Mouse (Mus musculus) midbrain, embryonic 11.5 days (tissue): Measurements from ENCODE around the gene Dtx1. TPM values are rescaled to one million over a fixed set of nuclear protein-coding genes. Genes with fewer than 3 reads are reported as not detected.

Experiments
- ATAC-seq: fragments of 200-750 bp; cut with Nextera tagmentation; 2 replicates; pipeline ENCODE4 v1.8.0; 2017; ENCODE audit warnings: moderate TSS enrichment, moderate library complexity; ENCODE audit not compliant: low FRiP score
- DNase-seq: peaks from one replicate; pipeline ENCODE4 v3.0.0; 2015; ENCODE audit warnings: low spot score; ENCODE audit errors: missing footprints
- H3K27ac ChIP-seq: fragments of 300-500 bp; sonication (generic); 2 replicates; pipeline ENCODE4 v1.5.1; 2014; ENCODE audit warnings: low read depth, low read length
- H3K27me3 ChIP-seq: fragments of 300-500 bp; sonication (generic); 2 replicates; pipeline ENCODE4 v1.6.1; 2014; ENCODE audit warnings: mild to moderate bottlenecking, low read length, moderate library complexity, mixed read lengths; ENCODE audit not compliant: control insufficient read depth, insufficient read depth
- H3K36me3 ChIP-seq: fragments of 300-500 bp; sonication (generic); 2 replicates; pipeline ENCODE4 v1.6.1; 2014; ENCODE audit warnings: mild to moderate bottlenecking, low read length, moderate library complexity, mixed read lengths; ENCODE audit not compliant: control insufficient read depth, insufficient read depth
- H3K4me1 ChIP-seq: fragments of 300-500 bp; sonication (generic); 2 replicates; pipeline ENCODE4 v1.6.1; 2014; ENCODE audit warnings: low read length; ENCODE audit not compliant: control insufficient read depth, insufficient read depth
- H3K4me2 ChIP-seq: fragments of 300-500 bp; sonication (generic); 2 replicates; pipeline ENCODE4 v1.6.1; 2014; ENCODE audit warnings: mild to moderate bottlenecking, moderate library complexity
- H3K4me3 ChIP-seq: fragments of 300-500 bp; sonication (generic); 2 replicates; pipeline ENCODE4 v1.5.1; 2014; ENCODE audit warnings: low read depth, low read length
- H3K9ac ChIP-seq: fragments of 300-500 bp; sonication (generic); 2 replicates; pipeline ENCODE4 v1.6.1; 2014; ENCODE audit warnings: low read length
- H3K9me3 ChIP-seq: fragments of 300-500 bp; sonication (generic); 2 replicates; pipeline ENCODE4 v1.6.1; 2016; ENCODE audit warnings: low read length; ENCODE audit not compliant: control insufficient read depth
- WGBS: fragments of 180-500 bp; shearing (Covaris S2); extraction: QIAGEN DNeasy Blood & Tissue Kit; methylation state at CpG from one replicate; pipeline ENCODE4 v1.1.7; 2014; 5-methylcytosine and 5-hydroxymethylcytosine counted together
- polyA plus RNA-seq: library from polyadenylated mRNA; unstranded; fragments of >200 nt; fragmentation: Nextera tagmentation; extraction: Ambion mirVana; gene quantifications from 2 replicates; pipeline ENCODE4 v1.2.1, GENCODE M21; 2014

Dtx1 gene
- polyA plus RNA-seq, 1 experiment from 2014 or later, result 5.2 TPM

GRCm38 (mm10) chr5:120710826-120711248 lies 890 bp downstream of the Dtx1 start:
- ATAC-seq, result peak; percentile 30; the same call in 1 of the 2 replicates
- Histone ChIP-seq H3K9ac (peak overlapping the region; percentile 73), H3K36me3 (no peaks in the 10 kb centered on the region), H3K4me2 (peak overlapping the region; percentile 78), H3K27me3 (peaks cover 47% of the 10 kb centered on the region), H3K9me3 (no peaks in the 10 kb centered on the region), H3K4me1 (peaks cover 19% of the 10 kb centered on the region), H3K27ac (no peak overlapping the region; the same call in 1 of the 2 replicates), H3K4me3 (peak overlapping the region; percentile 44)
- DNase-seq, result no peak
- WGBS, result under 1% methylated on average over 25 of the region's 34 CpGs

- no peaks in the 10 kb centered on the region for H3K36me3 ChIP-seq
- peak overlapping the region; percentile 44 for H3K4me3 ChIP-seq
- WGBS, result 3% methylated on average over 40 of the region's 40 CpGs
- ATAC-seq (peak; percentile 41), DNase-seq (peak; percentile 93)
- H3K27me3 ChIP-seq, result peaks cover 47% of the 10 kb centered on the region
- H3K4me1 ChIP-seq, result peaks cover 19% of the 10 kb centered on the region
- H3K27ac ChIP-seq, result no peak overlapping the region; the same call in 1 of the 2 replicates
- no peaks in the 10 kb centered on the region for H3K9me3 ChIP-seq
- peak overlapping the region; percentile 78 for H3K4me2 ChIP-seq
- H3K9ac ChIP-seq, result peak overlapping the region; percentile 73
These were observed 1.4 kb downstream of the Dtx1 start for GRCm38 (mm10) chr5:120710161-120710825.

GRCm38 (mm10) chr5:120706976-120707375 lies 4.8 kb downstream of the Dtx1 start:
- DNase-seq, result no peak
- no peak overlapping the region for H3K27ac ChIP-seq

GRCm38 (mm10) chr5:120706541-120706940 lies 5.2 kb downstream of the Dtx1 start:
- peak; percentile 51 for ATAC-seq
- Histone ChIP-seq H3K4me2 (peak overlapping the region; percentile 56), H3K36me3 (no peaks in the 10 kb centered on the region), H3K27me3 (peaks cover 27% of the 10 kb centered on the region), H3K4me1 (peaks cover 21% of the 10 kb centered on the region), H3K27ac (no peak overlapping the region), H3K9ac (peak overlapping the region; percentile 48), H3K9me3 (no peaks in the 10 kb centered on the region), H3K4me3 (peak overlapping the region; percentile 28)
- 3% methylated on average over 16 of the region's 16 CpGs for WGBS
- no peak for DNase-seq

More at GRCm38 (mm10) chr5:120706976-120707375, 4.8 kb downstream of the Dtx1 start:
- Histone ChIP-seq H3K4me1 (peaks cover 21% of the 10 kb centered on the region), H3K36me3 (no peaks in the 10 kb centered on the region), H3K4me2 (peak overlapping the region; percentile 56), H3K9me3 (no peaks in the 10 kb centered on the region), H3K4me3 (peak overlapping the region; percentile 28), H3K27me3 (peaks cover 31% of the 10 kb centered on the region), H3K9ac (peak overlapping the region; percentile 48)
- WGBS, result 34% methylated on average over 13 of the region's 13 CpGs
- ATAC-seq, result no peak

GRCm38 (mm10) chr5:120704421-120704820 lies 7.3 kb downstream of the Dtx1 start:
- no peak overlapping the region for H3K4me3 ChIP-seq
- no peak overlapping the region for H3K9ac ChIP-seq
- peaks cover 6% of the 10 kb centered on the region for H3K27me3 ChIP-seq
- no peaks in the 10 kb centered on the region for H3K9me3 ChIP-seq
- ATAC-seq, result no peak
- no peak overlapping the region for H3K4me2 ChIP-seq
- H3K36me3 ChIP-seq, result no peaks in the 10 kb centered on the region
- no peak for DNase-seq
- H3K4me1 ChIP-seq, result peaks cover 8% of the 10 kb centered on the region
- no peak overlapping the region for H3K27ac ChIP-seq
- 52% methylated on average over 6 of the region's 6 CpGs for WGBS

- WGBS, result 80% methylated on average over 3 of the region's 3 CpGs
- H3K36me3 ChIP-seq, result no peaks in the 10 kb centered on the region
- no peak overlapping the region for H3K9ac ChIP-seq
- ATAC-seq, result no peak
- DNase-seq, result no peak
- H3K4me1 ChIP-seq, result peaks cover 8% of the 10 kb centered on the region
- no peak overlapping the region for H3K27ac ChIP-seq
- no peak overlapping the region for H3K4me3 ChIP-seq
- H3K27me3 ChIP-seq, result no peaks in the 10 kb centered on the region
- no peak overlapping the region for H3K4me2 ChIP-seq
- H3K9me3 ChIP-seq, result no peaks in the 10 kb centered on the region
These were observed 8.1 kb downstream of the Dtx1 start for GRCm38 (mm10) chr5:120703660-120704059.

- Histone ChIP-seq H3K27ac (no peak overlapping the region), H3K4me1 (peaks cover 8% of the 10 kb centered on the region), H3K9ac (no peak overlapping the region), H3K27me3 (no peaks in the 10 kb centered on the region), H3K9me3 (no peaks in the 10 kb centered on the region), H3K36me3 (no peaks in the 10 kb centered on the region), H3K4me2 (no peak overlapping the region), H3K4me3 (no peak overlapping the region)
- DNase-seq, result no peak
- WGBS, result 84% methylated on average over 2 of the region's 2 CpGs
- no peak for ATAC-seq
These were observed 8.8 kb downstream of the Dtx1 start for GRCm38 (mm10) chr5:120702969-120703368.

GRCm38 (mm10) chr5:120702421-120702820 lies 9.3 kb downstream of the Dtx1 start:
- no peak overlapping the region for H3K4me2 ChIP-seq
- H3K27ac ChIP-seq, result no peak overlapping the region
- H3K27me3 ChIP-seq, result no peaks in the 10 kb centered on the region
- H3K4me3 ChIP-seq, result no peak overlapping the region
- 90% methylated on average over 4 of the region's 4 CpGs for WGBS
- peaks cover 8% of the 10 kb centered on the region for H3K4me1 ChIP-seq
- no peaks in the 10 kb centered on the region for H3K36me3 ChIP-seq
- H3K9me3 ChIP-seq, result no peaks in the 10 kb centered on the region
- DNase-seq, result no peak
- no peak for ATAC-seq
- no peak overlapping the region for H3K9ac ChIP-seq

GRCm38 (mm10) chr5:120700996-120701790 lies 10.5 kb downstream of the Dtx1 start:
- Histone ChIP-seq H3K27me3 (peaks cover 3% of the 10 kb centered on the region), H3K9me3 (no peaks in the 10 kb centered on the region), H3K4me2 (no peak overlapping the region), H3K36me3 (no peaks in the 10 kb centered on the region), H3K27ac (no peak overlapping the region), H3K9ac (no peak overlapping the region), H3K4me1 (peaks cover 2% of the 10 kb centered on the region; the same call in 1 of the 2 replicates), H3K4me3 (no peak overlapping the region)
- 65% methylated on average over 11 of the region's 11 CpGs for WGBS
- ATAC-seq, result no peak
- DNase-seq, result no peak
